Mouse (Mus musculus) embryonic fibroblast, embryonic 13.5 days (primary cell): ENCODE results near the gene Top3a. TPM values are rescaled to one million over a fixed set of nuclear protein-coding genes. Genes with fewer than 3 reads are reported as not detected.

Experiments used
- H3K27ac ChIP-seq: 2 replicates; pipeline ENCODE4 v1.5.1; 2012; ENCODE audit warnings: low read length, control low read depth, inconsistent platforms; ENCODE audit not compliant: insufficient read depth
- H3K4me1 ChIP-seq: 2 replicates; pipeline ENCODE4 v1.6.1; 2011; ENCODE audit warnings: low read length; ENCODE audit not compliant: control insufficient read depth, insufficient read depth
- H3K4me3 ChIP-seq: 2 replicates; pipeline ENCODE4 v1.5.1; 2011; ENCODE audit warnings: mild to moderate bottlenecking, control low read depth, low read length; ENCODE audit not compliant: insufficient read depth
- CTCF ChIP-seq: IDR thresholded peaks from 2 replicates; pipeline ENCODE4 v1.5.1; 2011; ENCODE audit warnings: mild to moderate bottlenecking, control low read depth, low read length, moderate library complexity, borderline replicate concordance; ENCODE audit not compliant: insufficient read depth
- POLR2A ChIP-seq: IDR thresholded peaks from 2 replicates; pipeline ENCODE4 v1.6.1; 2011; ENCODE audit warnings: low read depth, mild to moderate bottlenecking, control low read depth, low read length, moderate library complexity
- polyA plus RNA-seq: library from polyadenylated mRNA; stranded (reverse); fragments of >200 nt; gene quantifications from 2 replicates; pipeline ENCODE4 v1.2.4, GENCODE M21; 2011; ENCODE audit warnings: low read depth; ENCODE audit not compliant: missing spikeins, insufficient read length

The Top3a gene
- polyA plus RNA-seq, 1 experiment: 11.7 TPM

GRCm38 (mm10) chr11:60696165-60696564, 81.0 kb downstream of the Top3a start:
- Histone ChIP-seq H3K27ac (no peak overlapping the region), H3K4me1 (no peaks in the 10 kb centered on the region), H3K4me3 (no peak overlapping the region)
- TF ChIP-seq POLR2A (no peak), CTCF (no peak)

Other genes with a start within 250 kb of the Top3a start
- gene Alkbh5, start 241.0 kb downstream of the Top3a start, polyA plus RNA-seq: 46.4 and 53.5 TPM in 2 replicates
- gene Llgl1, start 77.6 kb downstream of the Top3a start, polyA plus RNA-seq: 26.6 and 32.2 TPM in 2 replicates
- gene Flii, start 50.1 kb downstream of the Top3a start, polyA plus RNA-seq: 71.6 and 97.3 TPM in 2 replicates
- gene Mief2, start 49.0 kb downstream of the Top3a start, polyA plus RNA-seq: 7.4 and 14.2 TPM in 2 replicates
- gene Smcr8, start 159 bp upstream of the Top3a start, polyA plus RNA-seq: 21.4 and 22.2 TPM in 2 replicates
- 12.9 and 14.9 TPM in 2 replicates for gene Shmt1, start 34.4 kb upstream of the Top3a start, polyA plus RNA-seq
- 19.8 and 21.8 TPM in 2 replicates for gene Dhrs7b, start 53.3 kb upstream of the Top3a start, polyA plus RNA-seq
- 31.9 and 34.2 TPM in 2 replicates for gene Tmem11, start 101.9 kb upstream of the Top3a start, polyA plus RNA-seq
- gene Natd1, start 137.4 kb upstream of the Top3a start, polyA plus RNA-seq: 11.7 and 15.1 TPM in 2 replicates
- 53.3 and 59.2 TPM in 2 replicates for gene Map2k3, start 154.7 kb upstream of the Top3a start, polyA plus RNA-seq
- not detected in 2 replicates for gene Kcnj12, start 245.2 kb upstream of the Top3a start, polyA plus RNA-seq